Mouse (Mus musculus) B cell, adult 67 days (primary cell): ENCODE measurements around the gene Snorc. TPM values are rescaled to one million over a fixed set of nuclear protein-coding genes. Genes with fewer than 3 reads are reported as not detected.

Experiments used
- total RNA-seq, 2 experiments: library from RNA; stranded (reverse); gene quantifications; 4 replicates each; pipeline ENCODE4 v1.2.4; 2023

Snorc gene
- total RNA-seq = not detected

GRCm38 (mm10) chr1:87469971-87470370 lies at the start of gene Snorc:
Gene Snorc, plus strand, starts transcription at chr1:87470271.

GRCm38 (mm10) chr1:87509561-87510165 lies 39.6 kb downstream of the Snorc start, which contains the start of gene Neu2:
Gene Neu2, plus strand, starts transcription at chr1:87509889.

Other genes with a start within 250 kb of the Snorc start
- not detected for gene Efhd1, start 205.9 kb upstream of the Snorc start, total RNA-seq
- gene Gigyf2, start 143.3 kb upstream of the Snorc start, total RNA-seq = 100 to 1,000 TPM; 137 to 143 TPM
- not detected for gene Kcnj13, start 75.5 kb upstream of the Snorc start, total RNA-seq
- gene Neu2, start 39.6 kb downstream of the Snorc start, total RNA-seq = not detected
- gene Ngef, start 103.6 kb downstream of the Snorc start, total RNA-seq = not detected
- 100 to 1,000 TPM; 689 to 737 TPM for gene Inpp5d, start 150.0 kb downstream of the Snorc start, total RNA-seq